Mouse (Mus musculus) gastrocnemius, postnatal 10 days (tissue): ENCODE measurements around the gene Pigm. TPM values are rescaled to one million over a fixed set of nuclear protein-coding genes. Genes with fewer than 3 reads are reported as not detected.
A peak's percentile ranks its signal among the peaks of the same experiment; 100 is the strongest.

Experiments
- DNase-seq: peaks from one replicate; pipeline ENCODE4 v3.0.0; 2021; ENCODE audit warnings: mixed read lengths
- long read RNA-seq, 2 experiments: library from polyadenylated mRNA; stranded (forward); transcript quantifications; one replicate each; pipeline ENCODE4 v2.0.0; 2021
- total RNA-seq, 2 experiments: library from RNA; stranded (reverse); gene quantifications; 2 replicates each; pipeline ENCODE4 v1.2.3; 2021

The Pigm gene
- 1 to 10 TPM; 5.6 to 6.9 TPM for total RNA-seq
- long read RNA-seq, experiment 1, full-length matches to known transcripts: 10 of 10 reads
- long read RNA-seq, experiment 1, partial matches to known transcripts: 0 of 10 reads
- long read RNA-seq, experiment 1, other reads (novel, unspliced or antisense): 0 of 10 reads
- long read RNA-seq, experiment 2, full-length matches to known transcripts: 5 of 5 reads
- long read RNA-seq, experiment 2, partial matches to known transcripts: 0 of 5 reads
- long read RNA-seq, experiment 2, other reads (novel, unspliced or antisense): 0 of 5 reads

DNA sequence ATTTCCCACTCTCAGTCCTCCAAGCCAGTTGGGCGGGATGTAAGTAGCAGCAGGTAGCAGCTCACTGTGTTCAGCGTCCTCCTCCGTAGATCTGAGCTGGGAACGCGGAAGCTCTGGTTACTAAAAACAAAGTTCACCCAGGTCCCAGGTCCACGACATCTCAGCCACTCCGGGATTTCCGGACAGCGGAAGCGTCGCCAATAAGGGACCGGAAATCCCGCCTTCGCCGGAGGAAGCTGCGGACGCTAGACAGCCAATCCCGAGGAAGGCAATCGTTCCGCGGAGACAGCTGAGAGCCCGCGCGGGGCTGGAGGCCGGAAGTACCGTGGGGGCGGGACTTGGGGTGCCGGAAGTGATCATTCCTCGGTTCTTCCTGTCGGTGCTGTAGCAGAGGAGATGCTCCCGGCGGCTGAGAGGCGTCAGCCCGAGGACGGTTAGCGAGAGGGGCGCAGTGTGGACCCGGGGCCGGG, at the start of gene Pigm:
TSS of gene Pigm (plus strand) at position 349 of the 470 bp plus-strand sequence.
- DNase-seq: peak; percentile 97

- DNase-seq: no peak
Observed at GRCm38 (mm10) chr1:172326684-172327083, 49.7 kb upstream of the Pigm start.

DNA sequence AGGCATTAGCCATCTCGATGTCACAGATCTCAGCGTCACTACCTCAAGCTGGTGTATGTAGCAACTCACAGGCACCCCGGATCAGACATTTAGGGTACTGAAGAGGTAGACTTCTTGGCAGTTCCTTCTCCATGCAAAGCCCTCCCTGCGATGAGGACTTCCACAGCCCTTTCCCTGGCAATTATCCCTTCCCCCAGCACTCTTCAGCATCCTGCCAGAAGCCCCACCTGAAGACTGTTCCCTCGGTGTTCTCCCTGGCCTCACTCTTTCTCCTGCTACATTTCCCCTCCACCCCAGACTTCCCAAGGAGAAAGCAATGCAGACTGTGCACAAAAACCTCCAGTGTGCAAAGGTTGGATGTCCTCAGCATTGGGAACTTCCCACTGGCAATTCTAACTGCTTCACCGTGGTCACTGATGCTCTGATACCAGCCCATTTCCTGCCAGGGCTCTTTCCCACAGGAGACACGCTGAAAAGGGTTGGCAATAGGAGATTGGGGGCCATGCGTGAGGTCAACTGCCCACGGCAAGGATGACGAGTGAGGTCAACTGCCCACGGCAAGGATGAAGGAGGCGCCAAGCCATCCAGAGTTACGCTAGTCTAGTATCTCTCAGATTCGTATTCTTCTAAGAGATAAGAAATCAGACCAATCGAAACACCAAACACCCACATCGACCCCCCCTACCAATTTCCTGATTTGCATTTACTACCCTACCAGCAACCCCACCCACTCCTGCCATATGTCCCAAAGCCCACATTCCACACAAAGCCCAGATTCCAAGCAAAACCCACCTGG, 48.9 kb upstream of the Pigm start:
- no peak for DNase-seq

DNA sequence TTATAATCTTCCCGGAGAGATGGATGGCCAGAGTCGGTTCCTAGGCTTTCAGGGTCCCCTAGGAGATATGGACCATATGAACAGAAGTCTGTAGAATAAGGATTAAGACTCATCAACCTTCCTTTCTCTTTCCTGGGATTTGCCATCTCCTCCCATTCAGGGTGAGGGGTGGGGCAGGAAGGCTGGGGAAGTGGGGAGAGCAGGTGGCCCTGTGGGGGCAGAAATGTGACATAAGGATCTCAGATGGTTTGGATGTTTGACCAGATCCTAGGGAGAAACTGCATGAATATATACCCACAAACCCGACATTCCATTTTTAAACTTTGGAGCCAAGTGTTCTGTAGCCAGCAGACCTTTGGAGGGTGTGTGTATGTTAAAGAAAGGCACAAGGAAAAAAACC, 48.3 kb upstream of the Pigm start:
- DNase-seq: no peak

GRCm38 (mm10) chr1:172328461-172328860, 47.9 kb upstream of the Pigm start:
- no peak for DNase-seq

- no peak for DNase-seq
Observed at GRCm38 (mm10) chr1:172329131-172329530, 47.2 kb upstream of the Pigm start, which contains the start of gene Kcnj9. Kcnj9 (minus strand) TSS chr1:172329318.

GRCm38 (mm10) chr1:172329616-172330015, 46.7 kb upstream of the Pigm start:
- no peak for DNase-seq

GRCm38 (mm10) chr1:172331422-172331947, 44.9 kb upstream of the Pigm start:
- DNase-seq: no peak

DNA sequence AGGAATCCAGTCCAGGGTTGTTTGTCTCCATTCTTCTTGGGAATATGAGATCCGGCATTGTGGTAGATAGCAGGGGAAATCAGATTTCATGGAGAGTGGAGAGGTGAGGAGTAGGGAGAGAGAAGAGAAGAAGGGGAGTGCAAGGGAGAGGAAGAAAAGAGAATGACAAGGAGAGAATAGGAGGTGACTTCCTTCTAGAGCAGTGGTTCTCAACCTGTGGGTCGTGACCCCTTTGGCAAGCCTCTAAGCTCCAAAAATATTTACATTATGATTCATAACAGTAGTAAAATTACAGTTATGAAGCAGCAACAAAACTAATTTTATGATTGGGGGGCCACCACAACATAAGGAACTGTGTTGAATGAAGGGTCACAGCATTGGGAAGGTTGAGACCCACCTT, 43.4 kb upstream of the Pigm start:
- DNase-seq: no peak

GRCm38 (mm10) chr1:172333512-172333911, 42.8 kb upstream of the Pigm start:
- no peak for DNase-seq

- no peak for DNase-seq
Observed at GRCm38 (mm10) chr1:172335804-172336203, 40.5 kb upstream of the Pigm start.

DNA sequence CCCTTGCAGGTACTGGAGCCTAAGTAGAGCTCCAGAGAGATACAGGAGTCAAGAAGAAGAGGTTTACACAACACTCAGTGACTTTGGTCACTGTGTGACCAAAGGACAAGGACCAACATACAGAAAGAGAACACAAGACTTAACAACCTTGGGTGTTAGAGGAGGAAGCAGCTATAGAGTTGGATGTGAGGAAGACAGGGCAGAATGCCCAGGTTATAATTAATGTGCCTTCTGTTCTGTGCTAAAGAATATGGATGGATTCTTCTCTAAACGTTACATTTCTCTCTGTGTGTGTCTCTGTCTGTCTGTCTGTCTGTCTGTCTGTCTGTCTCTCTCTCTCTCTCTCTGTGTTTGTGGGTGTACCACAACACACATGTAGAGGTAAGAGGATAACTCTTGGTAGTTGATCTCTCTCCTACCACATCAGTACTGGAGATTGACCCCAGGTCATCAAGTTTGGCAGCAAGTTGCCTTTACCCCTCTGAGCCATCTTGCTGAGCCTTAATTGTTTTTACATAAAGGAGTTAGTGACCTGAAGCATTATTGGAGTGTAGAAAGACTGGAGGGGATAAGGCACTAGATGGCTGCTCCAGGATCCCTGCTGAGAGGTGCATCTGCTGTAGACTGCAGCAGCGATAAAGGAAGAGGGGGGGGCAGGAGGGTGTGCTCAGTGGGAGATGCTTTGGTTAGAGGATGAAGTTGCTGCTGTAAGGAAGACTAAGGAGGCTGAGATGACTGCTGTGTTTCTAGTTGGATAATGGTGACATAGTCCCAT, 38.7 kb upstream of the Pigm start:
- no peak for DNase-seq

- peak; percentile 66 for DNase-seq
Observed at GRCm38 (mm10) chr1:172340729-172341321, 35.5 kb upstream of the Pigm start, which contains the start of gene Kcnj10. Kcnj10 (plus strand) TSS chr1:172341210.

DNA sequence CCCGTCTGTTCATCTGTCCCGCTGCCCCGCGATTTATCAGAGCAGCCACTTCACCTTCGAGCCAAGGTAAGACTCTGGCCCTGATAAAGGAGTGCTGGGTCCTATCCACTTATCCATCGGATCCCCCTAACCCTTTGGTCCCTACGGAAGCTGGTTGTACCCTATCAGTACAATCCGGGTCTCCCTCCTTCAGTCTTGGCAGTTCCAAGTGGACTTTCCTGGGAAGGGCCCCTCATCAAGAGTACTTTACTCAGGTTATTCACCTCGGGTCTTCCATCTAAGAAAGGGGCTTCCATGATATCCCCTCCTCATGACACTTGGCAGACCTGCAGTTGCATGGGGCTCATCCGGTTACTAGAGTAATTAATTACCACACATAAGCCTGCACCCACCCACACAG, 35.0 kb upstream of the Pigm start:
- no peak for DNase-seq

DNA sequence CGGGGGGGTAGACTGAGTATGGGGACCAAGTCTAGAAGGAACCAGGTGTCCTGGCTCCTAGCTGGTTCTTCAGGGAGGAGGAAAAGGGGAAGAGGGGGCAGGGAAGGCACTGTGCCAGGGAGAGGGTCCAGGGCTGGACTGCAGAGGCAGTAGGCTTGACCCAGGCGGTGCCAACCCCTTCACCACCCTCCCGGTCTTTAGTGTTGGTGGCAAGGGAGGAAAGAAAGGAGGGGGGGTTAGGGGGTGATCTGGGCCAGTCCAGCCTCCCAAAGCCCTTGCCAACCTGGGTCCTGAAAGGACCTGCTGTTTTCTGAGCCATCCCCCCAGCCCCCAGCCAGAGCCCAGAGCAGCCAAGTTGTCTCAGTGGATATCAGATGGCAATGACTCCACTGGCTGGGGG, 33.6 kb upstream of the Pigm start:
- DNase-seq: no peak

GRCm38 (mm10) chr1:172343914-172344313, 32.4 kb upstream of the Pigm start:
- DNase-seq: no peak

DNA sequence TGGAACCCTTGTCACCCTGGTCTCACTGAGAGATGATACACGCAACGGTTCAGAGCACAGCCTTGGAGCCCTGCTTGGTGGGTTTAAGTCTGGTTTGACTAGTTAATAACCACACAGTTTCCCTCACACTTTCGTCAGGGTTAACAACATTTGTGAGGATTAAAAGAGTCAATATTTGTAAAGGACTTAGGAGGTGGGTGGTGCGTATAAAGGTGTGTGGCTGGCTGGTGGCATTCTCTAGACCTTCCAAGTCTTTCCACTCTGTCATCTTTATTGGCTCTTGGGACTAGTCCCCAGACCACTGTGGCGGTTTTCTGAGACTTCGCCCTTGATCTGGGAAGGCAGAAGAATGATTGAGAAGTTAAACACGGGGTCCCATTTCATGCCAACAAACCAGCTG, 31.5 kb upstream of the Pigm start:
- no peak for DNase-seq

DNA sequence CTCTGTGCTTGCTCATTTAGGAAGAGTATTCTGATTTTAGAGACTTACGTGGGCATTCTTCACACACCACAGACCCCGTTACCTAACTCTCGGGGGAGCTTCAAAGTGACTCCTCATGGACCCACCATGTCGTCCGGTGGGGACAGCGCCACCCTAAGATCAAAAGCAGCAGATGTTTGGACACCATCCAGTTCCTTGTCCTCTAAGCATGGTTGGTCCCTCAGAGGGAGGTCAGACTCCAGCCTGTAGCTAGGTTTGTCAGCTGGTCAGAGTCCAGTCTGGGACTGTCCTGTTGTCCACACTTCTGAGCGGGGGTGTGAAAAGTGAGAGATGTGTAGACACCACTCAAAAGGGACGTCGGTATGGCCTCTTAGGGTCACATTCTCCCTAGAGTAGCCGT, 29.6 kb upstream of the Pigm start:
- DNase-seq: no peak

GRCm38 (mm10) chr1:172347382-172347781, 29.0 kb upstream of the Pigm start:
- no peak for DNase-seq

DNA sequence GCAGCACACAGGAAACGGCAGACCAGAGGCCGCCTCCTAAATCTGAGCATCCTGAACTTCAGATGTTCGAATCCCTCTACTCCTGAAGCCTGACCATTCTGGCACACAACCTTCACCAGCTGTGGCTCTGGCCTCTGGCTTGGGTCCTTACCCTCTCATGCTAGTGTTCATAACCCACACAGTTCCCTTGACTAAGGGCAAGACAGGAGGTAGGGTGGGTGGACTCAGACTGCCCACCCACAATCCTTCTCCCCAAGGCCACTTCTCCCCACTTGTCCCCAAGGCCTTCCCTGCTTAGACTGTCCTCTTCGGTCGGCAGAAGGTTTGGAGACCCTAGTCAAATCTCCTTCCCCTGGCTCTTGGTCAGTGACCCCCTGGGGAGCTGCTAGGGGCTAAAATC, 26.8 kb upstream of the Pigm start:
- no peak for DNase-seq

DNA sequence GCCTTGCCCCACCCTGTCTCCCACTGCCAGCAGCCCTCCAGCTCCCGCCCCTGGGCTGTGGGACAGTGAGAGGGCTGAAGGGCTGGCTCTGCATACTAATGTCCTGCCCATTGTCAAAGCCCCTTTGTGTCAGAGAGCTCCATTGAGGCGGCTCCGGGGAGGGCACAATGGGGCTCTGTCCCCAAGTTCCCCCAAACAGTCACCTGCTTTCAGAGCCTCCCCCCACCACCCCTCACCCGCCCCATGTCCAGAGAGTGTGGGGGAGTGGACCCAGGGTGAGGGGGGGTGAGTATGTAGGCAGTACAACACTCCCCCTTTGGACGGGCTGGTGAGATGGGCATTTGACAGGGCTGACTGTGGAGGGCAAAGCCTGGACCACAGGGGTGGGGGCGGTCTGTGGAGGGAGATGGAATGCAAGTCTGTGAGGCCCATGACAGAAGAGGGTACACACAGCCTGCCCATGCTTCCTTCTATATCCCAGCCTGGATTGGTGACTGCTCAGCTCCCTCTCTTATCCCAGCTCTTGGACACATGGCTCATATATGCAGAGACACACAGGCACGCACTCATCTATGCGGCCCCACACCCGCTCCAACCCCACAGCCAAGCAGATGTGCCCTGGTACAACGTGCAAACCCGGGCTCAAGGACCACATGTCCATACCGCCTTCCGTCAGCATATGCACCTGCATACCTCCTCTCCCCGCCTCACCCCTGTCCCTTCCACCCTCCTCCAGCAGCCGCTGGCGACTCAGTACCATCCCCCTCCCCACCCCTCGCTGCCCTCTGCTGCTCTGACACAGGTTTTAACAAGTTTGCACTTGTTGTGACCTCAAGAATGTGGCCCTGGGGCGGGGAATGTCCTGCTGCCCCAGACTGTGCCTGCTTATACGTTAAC, 26.2 kb upstream of the Pigm start:
- DNase-seq: no peak
